Mouse (Mus musculus) hematopoietic stem cell, adult 5-6 weeks (primary cell): ENCODE results near the gene Lix1l. TPM values are rescaled to one million over a fixed set of nuclear protein-coding genes. Genes with fewer than 3 reads are reported as not detected.

Experiments
- ATAC-seq, 2 experiments: fragments of 125-278 bp in 1 of 2; replicated peaks in 1 of 2; 2 replicates each; pipeline ENCODE4 v1.8.0; 2016 to 2017; ENCODE audit warnings: inconsistent platforms in 2 of 2, mild to moderate bottlenecking in 2 of 2, moderate number of reproducible peaks in 2 of 2, low read depth in 1 of 2, moderate TSS enrichment in 1 of 2; ENCODE audit not compliant: low FRiP score in 2 of 2, poor library complexity in 2 of 2, severe bottlenecking in 2 of 2, insufficient read depth in 1 of 2, low TSS enrichment in 1 of 2
- total RNA-seq: library from RNA; stranded (forward); fragments of 172-1452, 232-1000 nt; gene quantifications from 2 replicates; pipeline ENCODE4 v1.2.3, GENCODE M21; 2017

Lix1l gene
- total RNA-seq, result 5.9 and 8.3 TPM in 2 replicates

- peak; percentile 94 to 96 for ATAC-seq
Observed at GRCm38 (mm10) chr3:96600639-96601250, at the start of gene Lix1l. Gene Lix1l (plus strand): TSS chr3:96601149.

DNA sequence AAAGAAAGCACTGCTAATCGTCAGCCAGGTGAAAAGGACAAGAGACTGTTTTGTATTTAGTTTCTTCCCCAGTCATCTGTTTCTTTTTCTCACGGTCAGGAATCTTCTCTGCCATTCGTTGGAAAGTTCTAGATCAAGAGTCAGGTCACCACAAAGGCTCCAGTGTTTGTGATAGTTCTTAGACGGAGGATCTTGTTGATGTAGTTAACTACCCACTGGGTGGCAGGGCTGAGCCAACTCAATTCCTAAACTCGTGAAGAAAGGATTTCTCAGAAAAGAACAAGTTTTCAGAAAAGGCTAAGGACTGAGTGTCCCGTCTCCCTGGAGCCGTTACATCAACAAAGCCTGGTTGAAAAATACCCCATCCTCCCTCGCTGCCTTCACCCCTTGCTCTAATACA is 49.7 kb upstream of the Lix1l start:
- ATAC-seq, result peak; percentile 60 to 74

DNA sequence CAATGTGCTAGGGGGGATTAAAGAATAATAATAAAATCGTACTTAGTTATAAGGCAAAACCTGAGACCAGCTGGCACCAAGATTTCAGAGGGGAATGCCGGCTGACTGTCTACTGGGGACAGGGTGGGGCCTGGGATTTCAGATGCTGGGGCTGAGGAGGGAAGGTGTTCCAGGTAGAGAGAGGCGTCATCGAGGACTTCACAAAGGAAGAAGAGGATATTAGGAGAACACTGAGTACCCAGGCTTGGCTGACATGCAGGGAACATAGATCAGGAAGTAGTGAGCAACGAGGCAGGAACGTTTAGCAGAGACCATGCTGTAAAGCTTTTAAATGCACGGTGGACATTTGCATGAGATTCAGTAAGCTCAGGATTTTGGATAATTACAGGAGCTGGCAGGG is 49.1 kb upstream of the Lix1l start:
- no peak for ATAC-seq

DNA sequence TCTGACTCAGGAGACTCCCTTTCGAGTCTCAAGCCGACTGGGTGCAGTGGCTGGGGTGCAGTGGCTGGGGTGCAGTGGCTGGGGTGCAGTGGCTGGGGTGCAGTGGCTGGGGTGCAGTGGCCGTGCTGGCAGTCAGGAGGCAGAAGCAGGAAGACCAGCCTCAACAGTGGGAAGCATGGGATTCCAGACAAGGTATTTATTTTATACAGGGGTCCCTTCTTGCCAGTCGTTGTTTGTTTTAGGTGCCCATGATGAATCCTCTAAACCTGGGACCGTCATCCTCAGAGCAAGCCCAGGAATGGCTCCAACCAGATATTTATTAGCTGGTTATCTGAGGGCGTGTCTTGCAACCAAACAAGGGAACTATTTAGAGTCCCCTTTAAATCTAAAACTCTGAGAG is 47.3 kb upstream of the Lix1l start:
- no peak for ATAC-seq

DNA sequence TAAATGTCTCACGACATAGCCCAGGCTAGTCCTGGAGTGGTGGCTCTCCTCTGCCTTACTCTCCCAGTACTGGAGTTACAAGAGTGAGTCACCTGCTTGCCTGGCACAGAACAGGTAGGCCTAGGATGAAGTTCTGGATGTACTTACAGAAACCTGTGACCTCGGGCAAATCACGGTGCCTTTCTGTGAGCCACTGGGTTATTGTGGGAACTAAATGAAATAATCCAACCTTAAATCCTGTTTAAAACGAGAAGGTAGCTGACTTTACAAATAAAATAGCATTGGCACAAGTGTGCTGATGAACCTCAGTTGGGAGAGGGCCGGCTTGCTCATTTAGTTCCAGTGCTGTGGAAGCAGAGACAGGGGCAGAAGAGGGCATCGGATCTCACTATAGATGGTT is 46.7 kb upstream of the Lix1l start:
- no peak for ATAC-seq

DNA sequence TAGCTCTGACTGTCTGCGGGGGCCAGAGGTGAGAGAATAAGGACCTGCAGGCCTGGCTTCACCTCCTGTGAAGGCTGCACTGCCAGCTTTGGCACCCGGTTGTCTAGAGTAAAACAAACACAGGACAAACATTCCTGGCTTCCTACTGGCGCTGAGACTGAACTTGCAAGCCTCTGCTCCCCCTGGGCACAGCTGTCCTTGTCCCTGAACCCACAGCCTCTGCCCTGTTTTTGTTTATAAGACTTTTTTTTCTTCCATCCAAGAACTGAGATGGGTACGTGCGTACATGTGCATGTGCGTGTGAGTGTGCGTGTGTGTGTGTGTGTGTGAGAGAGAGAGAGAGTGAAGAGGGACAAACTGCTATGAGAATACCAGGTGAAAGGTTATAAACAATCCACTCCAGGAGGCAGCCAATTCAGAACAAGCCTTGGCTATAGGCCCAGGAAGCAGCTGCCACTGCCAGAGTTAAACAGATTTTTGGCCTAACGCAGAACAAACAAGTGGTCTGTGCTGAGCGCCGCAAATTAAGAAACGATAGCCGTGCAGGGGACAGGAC is 45.8 kb upstream of the Lix1l start:
- no peak for ATAC-seq

GRCm38 (mm10) chr3:96555999-96556614 is 44.8 kb upstream of the Lix1l start:
- no peak for ATAC-seq

- no peak for ATAC-seq
Observed at GRCm38 (mm10) chr3:96556651-96557635, 44.0 kb upstream of the Lix1l start.

GRCm38 (mm10) chr3:96557694-96558093 is 43.3 kb upstream of the Lix1l start, which contains the start of gene Txnip:
Gene Txnip (plus strand): TSS chr3:96557957.
- peak; percentile 93 to 96 for ATAC-seq

DNA sequence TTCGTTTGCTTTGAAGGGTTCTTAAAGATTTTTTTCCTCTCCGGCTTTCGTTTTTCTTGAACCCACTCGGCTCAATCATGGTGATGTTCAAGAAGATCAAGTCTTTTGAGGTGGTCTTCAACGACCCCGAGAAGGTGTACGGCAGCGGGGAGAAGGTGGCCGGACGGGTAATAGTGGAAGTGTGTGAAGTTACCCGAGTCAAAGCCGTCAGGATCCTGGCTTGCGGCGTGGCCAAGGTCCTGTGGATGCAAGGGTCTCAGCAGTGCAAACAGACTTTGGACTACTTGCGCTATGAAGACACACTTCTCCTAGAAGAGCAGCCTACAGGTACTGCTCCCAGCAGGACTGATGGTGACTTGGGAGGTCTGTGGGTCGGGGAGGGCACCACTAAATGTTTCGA is 42.8 kb upstream of the Lix1l start:
- 0 out of 4 replicates have a peak, but pooled peaks have one; percentile 6 to 12 for ATAC-seq

GRCm38 (mm10) chr3:96558668-96559196 is 42.2 kb upstream of the Lix1l start:
- no peak for ATAC-seq

- no peak for ATAC-seq
Observed at GRCm38 (mm10) chr3:96559398-96559910, 41.5 kb upstream of the Lix1l start.

DNA sequence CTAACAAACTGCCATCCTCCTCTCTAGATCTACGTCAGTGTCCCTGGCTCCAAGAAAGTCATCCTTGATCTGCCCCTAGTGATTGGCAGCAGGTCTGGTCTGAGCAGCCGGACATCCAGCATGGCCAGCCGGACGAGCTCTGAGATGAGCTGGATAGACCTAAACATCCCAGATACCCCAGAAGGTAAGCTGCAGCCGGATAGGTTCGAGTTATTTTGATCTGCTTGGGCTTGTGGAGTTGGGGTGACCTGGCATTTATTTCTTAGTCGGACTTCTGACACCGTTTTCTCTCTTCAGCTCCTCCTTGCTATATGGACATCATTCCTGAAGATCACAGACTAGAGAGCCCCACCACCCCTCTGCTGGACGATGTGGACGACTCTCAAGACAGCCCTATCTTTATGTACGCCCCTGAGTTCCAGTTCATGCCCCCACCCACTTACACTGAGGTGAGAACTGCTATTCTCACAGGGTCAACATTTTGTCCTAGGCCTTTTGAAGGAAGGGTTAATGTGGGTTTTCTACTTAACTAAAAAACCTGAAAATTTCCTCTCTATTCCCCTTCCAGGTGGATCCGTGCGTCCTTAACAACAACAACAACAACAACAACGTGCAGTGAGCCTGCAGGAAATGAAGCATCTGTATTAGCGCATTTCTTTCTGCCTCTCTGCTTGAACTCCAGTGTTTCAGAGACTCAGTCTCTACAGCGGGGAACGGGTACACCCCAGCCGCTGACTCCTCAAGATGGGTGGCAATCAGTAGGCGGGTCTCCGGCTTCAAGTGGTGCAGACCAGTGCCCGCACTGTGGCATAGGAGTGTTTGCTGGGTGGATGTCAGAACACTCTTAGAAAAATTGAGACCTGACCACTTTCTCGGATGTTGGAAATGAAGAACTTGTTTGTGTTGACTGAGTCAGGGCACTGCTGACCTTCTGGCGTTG is 40.8 kb upstream of the Lix1l start:
- ATAC-seq, result no peak

DNA sequence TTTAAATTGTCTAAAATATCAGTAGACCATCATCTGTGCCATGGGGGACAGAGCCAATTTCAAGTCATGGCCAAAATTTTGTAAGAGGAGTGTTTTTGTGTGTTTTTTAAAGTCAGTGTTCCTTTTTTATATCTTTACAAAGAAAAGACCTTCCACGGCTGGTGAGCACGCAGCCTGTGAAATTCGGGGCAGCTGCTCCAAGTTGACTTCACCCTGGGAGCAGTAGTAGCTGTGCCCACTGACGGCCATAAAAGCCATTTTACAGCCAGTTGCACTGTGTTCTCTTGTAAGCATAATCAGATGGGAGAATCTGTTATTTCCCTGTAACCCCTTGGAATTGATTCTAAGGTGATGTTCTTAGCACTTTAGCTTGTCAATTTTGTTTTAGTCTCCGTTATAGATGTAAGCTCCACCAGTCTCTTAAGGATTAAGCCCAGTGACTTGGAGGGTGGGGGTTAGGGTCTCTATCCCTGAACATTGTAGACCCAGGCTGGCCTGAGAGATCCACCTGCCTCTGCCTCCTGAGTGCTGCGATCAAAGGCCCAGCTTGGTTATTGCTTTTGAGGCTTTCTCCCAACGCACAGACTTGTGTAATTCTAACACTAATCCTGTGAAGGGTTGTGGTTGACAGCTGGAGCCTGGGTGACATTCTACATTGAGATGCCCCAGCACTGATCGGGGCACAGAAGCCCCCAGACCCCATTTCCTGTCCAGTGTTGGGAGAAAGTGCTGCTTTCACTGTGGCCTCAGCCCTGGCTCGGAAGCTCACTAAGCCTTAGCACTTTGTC is 39.9 kb upstream of the Lix1l start:
- ATAC-seq, result no peak

DNA sequence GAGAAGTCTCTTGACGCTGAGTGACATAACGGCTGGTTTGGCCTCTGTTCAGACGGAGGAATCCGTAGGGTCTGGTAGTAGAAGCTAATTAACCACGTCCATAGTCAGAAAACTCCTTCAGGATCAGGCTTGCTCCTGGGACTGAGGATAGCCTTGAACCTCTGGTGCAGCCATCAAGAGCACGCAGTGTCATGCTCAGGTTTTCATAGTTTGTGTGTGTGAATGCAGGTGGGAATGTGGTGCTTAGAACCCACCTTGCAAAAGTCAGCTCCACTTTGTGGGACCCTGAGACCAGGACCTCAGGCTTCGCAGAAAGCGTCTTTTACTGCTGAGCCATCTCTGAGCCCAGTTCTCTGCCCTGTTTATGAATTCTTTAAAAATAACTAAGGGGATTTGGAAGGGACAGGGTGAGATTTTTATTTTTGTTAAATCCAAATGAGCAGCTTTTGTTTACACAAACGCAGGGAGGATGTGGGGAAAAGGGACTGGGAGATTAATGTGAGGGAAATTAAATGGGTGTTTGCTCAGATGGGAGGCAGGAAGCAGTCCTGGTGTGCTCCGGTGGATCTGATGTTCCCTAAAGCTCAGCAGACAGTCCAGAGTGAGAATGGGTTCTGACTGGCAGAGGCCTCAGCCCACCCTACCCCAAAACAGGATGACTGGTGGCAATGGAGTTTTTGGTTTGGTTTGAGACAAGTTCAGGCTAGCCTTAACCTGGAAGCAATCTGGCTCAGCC is 38.8 kb upstream of the Lix1l start:
- no peak for ATAC-seq
